Mouse (Mus musculus): Measurements from ENCODE around the gene Bhmt.

DNA sequence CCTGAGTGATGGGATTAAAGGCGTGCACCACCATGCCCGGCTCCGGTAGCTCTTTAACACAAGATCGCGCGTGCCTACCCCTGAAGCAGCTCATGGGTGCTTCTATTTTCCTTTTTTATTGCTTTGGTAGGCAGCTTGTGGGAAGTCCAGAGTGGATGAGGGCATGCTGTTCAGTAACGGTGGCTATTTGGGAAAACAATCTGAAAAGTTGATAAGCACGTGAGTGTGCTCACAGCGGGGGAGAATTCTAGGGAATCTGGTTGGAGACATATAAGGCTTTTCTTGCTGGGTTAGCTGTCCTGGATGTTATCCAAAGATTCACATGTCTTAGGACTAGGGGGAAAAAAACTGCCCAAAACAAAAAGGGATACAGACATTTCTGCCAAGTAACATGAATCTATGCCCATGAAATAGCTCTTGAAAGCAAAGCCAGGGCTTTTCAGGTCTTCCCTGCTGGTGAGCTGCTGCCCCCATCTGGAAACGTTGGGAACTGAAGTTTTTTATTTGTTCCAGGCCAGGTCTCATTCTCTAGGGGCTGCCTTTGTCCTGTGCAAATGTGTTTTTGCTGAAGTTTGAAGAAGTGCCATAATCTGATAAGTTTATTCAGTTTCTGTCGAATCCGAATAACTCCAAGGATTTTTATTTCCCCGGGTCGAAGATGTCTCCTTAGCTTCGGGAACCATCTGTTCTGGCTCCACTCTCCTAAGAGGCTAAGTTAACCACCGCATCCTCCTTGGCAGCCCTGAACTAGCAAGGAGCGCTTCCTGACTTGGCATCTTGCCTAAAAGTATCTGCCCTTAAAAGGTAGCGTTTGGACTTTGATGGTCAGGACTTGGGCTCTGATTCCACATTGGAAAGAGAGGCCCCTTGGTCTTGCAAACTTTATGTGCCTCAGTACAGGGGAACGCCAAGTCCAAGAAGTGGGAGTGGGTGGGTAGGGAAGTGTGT, 24.8 kb downstream of the Bhmt start:
- TF ChIP-seq CTCF (IDR thresholded peaks at IDR 0.05; ENCODE audit: extremely low read depth, insufficient read length, insufficient replicate concordance, low read depth, low read length) (peak; percentile 76; the same call in 1 of the 2 replicates), POLR2A (IDR thresholded peaks at IDR 0.05; ENCODE audit: low read depth, low read length) (no peak)

All from small intestine, adult 2 months (tissue).